Mouse (Mus musculus) erythroblast, embryonic 14.5 days (primary cell): Measurements from ENCODE around the gene Abhd6. TPM values are rescaled to one million over a fixed set of nuclear protein-coding genes. Genes with fewer than 3 reads are reported as not detected.

ENCODE experiments used
- H3K27me3 ChIP-seq: 2 replicates; pipeline ENCODE4 v1.6.1; 2012; ENCODE audit warnings: inconsistent platforms; ENCODE audit not compliant: control insufficient read depth
- H3K36me3 ChIP-seq: 2 replicates; pipeline ENCODE4 v1.6.1; 2012; ENCODE audit warnings: mild to moderate bottlenecking, inconsistent platforms; ENCODE audit not compliant: control insufficient read depth
- H3K4me1 ChIP-seq: 2 replicates; pipeline ENCODE4 v1.6.1; 2012; ENCODE audit warnings: inconsistent platforms; ENCODE audit not compliant: control insufficient read depth
- H3K4me3 ChIP-seq: replicated peaks from 2 replicates; pipeline ENCODE3; 2012; ENCODE audit warnings: moderate library complexity, mild to moderate bottlenecking, inconsistent platforms
- H3K9me3 ChIP-seq: 2 replicates; pipeline ENCODE4 v1.6.1; 2012; ENCODE audit warnings: low read length, inconsistent platforms, mixed read lengths; ENCODE audit not compliant: control insufficient read depth
- GATA1 ChIP-seq: IDR thresholded peaks from 2 replicates; pipeline ENCODE4 v1.6.1; 2012; ENCODE audit warnings: low read length, inconsistent platforms, mixed read lengths
- TAL1 ChIP-seq: IDR thresholded peaks from 3 replicates; pipeline ENCODE4 v1.6.1; 2012; ENCODE audit warnings: low read length, inconsistent platforms, mixed read lengths
- polyA plus RNA-seq: library from polyadenylated mRNA; stranded (reverse); fragments of >175 nt; gene quantifications from 2 replicates; pipeline ENCODE4 v1.2.3, GENCODE M21; 2012

Gene Abhd6
- polyA plus RNA-seq, 1 experiment, result not detected

DNA sequence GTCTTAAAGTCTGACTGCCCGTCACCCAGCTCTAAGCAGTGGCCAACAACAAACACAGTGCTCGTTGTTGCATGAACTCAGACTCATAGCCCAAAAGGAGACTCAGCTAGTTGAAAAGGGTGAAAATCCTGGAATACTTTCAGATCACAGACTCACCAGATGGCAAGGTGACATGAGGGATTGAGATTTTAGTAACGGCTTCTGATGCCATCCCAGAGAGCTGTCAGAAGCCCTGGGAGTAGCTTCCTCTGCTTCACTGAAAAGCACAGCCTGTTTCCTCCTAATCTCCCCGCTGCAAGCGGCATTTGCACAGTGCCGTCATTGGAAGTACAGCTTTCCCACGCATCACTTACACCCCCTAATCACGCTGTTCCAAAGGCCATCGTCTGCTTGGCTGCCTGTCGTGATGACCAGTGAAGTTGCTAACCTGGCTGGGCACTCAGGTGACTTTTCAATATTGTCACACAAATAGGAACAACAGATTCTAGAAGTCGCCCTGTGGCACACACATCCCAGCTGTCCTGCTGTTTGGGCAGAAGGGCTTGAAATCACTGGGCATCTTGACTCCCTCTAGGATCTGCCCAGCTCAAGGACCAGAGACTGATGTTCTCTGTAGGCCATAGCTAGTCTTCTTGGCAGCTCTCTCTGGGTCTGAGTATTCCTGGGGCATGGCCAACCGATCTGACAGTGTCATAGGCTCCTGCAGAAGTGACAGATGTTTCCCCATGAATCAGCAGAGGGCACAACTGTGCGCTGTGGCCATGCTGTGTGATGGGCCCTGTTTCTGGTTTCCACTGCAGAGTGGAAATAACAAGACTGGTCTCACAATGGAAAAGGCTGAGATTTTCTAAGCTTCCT, 29.6 kb downstream of the Abhd6 start:
- TF ChIP-seq TAL1 (no peak), GATA1 (no peak)
- H3K4me3 ChIP-seq, result no peak overlapping the region
- no peaks in the 10 kb centered on the region for H3K9me3 ChIP-seq
- H3K27me3 ChIP-seq, result no peaks in the 10 kb centered on the region
- H3K4me1 ChIP-seq, result no peaks in the 10 kb centered on the region
- H3K36me3 ChIP-seq, result no peaks in the 10 kb centered on the region

DNA sequence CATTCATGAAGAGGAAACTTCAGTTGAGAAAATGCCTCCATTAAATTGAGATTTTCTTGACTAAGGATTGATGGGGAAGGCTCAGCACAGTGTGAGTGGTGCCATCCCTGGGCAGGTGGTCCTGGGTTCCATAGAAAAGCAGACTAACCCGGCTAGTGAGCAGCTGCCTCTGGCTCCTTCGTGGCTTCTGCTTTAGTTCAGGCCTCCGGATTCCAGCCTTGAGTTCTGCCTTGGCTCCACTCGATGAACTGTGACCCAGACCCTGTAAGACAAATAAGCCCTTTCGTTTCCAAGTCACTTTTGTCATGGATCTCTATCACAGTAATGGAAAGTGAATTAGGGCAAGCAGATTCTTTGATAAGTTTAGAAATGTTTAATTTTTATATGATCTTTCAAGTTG, 31.9 kb downstream of the Abhd6 start:
- no peaks in the 10 kb centered on the region for H3K4me1 ChIP-seq
- H3K27me3 ChIP-seq, result no peaks in the 10 kb centered on the region
- H3K36me3 ChIP-seq, result no peaks in the 10 kb centered on the region; the same call in 1 of the 2 replicates
- no peak overlapping the region for H3K4me3 ChIP-seq
- H3K9me3 ChIP-seq, result no peaks in the 10 kb centered on the region
- TF ChIP-seq TAL1 (no peak), GATA1 (no peak)

DNA sequence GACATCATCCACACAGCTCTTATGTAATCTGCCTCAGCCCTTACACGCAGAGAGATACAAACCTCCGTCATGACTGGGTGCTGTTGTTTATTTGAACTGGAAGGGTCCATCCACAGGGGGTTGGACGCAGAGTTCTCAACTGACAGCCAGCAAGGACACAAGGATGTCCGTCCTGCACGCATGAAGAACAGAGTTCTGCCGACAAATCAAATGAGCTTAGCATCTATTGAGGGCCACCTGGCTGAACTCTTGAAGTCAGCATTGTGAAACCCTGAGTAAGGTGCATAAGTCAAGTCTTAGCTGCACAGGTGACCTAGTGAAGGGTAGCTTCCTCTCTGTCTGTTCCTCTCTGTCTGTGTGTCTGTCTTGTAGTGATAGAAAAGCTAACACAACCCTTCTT, 33.2 kb downstream of the Abhd6 start:
- Histone ChIP-seq H3K36me3 (no peaks in the 10 kb centered on the region; the same call in 1 of the 2 replicates), H3K27me3 (no peaks in the 10 kb centered on the region), H3K4me1 (no peaks in the 10 kb centered on the region), H3K9me3 (no peaks in the 10 kb centered on the region), H3K4me3 (no peak overlapping the region)
- TF ChIP-seq TAL1 (no peak), GATA1 (no peak)

DNA sequence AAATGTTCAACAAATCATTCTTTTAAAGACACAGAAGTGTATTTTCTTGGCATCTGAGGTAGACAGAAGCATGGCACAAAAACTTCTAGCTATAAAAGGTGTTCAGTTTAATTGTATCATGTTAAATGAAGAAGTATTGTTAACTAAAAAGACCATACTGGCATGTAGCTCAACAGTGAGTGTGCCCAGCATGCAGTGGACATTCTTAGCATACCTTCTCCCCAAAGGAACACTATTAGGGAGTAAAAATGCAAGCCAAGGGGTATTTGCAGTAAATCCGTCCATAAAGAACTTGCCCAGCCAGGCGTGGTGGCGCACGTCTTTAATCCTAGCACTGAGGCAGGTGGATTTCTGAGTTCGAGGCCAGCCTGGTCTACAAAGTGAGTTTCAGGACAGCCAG, 33.7 kb downstream of the Abhd6 start:
- no peaks in the 10 kb centered on the region for H3K4me1 ChIP-seq
- no peaks in the 10 kb centered on the region; the same call in 1 of the 2 replicates for H3K36me3 ChIP-seq
- no peak for TF ChIP-seq TAL1
- no peak for TF ChIP-seq GATA1
- H3K4me3 ChIP-seq, result no peak overlapping the region
- no peaks in the 10 kb centered on the region for H3K27me3 ChIP-seq
- H3K9me3 ChIP-seq, result no peaks in the 10 kb centered on the region

DNA sequence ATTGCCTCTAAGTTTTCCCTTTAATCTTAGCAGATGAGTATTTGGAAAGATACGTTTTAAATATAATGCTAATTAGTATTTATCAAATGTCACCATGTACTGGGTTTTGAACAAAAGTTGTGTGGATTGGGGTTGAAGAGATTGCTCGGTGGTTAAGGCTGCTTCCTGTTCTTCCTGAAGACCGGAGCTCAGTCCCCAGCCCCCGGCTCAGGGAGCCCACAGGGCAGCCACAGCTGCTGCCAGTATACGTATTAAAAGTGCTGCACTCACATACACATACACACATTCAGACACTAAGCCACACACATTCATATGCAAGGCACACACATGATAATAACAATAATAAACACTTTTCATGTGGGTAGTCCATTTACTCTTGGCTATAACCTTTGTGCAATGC, 35.4 kb downstream of the Abhd6 start:
- Histone ChIP-seq H3K9me3 (no peaks in the 10 kb centered on the region), H3K27me3 (no peaks in the 10 kb centered on the region), H3K36me3 (no peaks in the 10 kb centered on the region; the same call in 1 of the 2 replicates), H3K4me1 (no peaks in the 10 kb centered on the region), H3K4me3 (no peak overlapping the region)
- TF ChIP-seq TAL1 (no peak), GATA1 (no peak)

DNA sequence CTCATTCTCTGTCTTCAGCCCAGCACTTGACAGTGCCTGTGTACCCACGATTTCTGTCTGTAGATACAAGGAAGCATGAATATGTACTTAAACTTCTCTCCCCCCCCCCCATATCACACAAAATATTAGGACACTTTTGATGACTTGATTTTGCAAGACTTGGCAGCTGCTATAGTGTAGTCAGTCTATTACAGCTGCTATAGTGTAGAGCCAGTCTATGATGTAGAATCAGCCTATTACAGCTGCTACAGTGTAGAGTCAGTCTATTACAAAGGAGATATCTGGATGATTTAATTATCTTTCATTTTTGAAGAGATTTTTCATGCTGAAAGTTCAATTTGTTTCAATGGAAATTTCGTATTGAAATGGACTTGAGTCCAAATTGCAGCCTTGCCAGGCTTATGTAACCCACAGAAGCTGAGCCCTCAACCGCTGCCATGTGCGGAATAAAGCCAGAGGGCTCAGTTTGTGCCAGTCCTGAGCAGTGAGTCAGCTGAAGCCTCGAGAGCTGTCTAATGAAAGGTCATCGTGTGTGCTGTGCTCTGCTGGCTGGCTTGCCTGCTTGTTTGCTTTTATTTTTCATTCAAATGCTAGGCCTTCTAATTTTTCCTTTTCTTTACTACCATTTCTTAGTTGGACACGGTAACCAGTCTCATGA, 36.2 kb downstream of the Abhd6 start:
- H3K9me3 ChIP-seq, result no peaks in the 10 kb centered on the region
- TF ChIP-seq TAL1 (no peak), GATA1 (no peak)
- H3K27me3 ChIP-seq, result no peaks in the 10 kb centered on the region
- no peaks in the 10 kb centered on the region for H3K4me1 ChIP-seq
- no peaks in the 10 kb centered on the region; the same call in 1 of the 2 replicates for H3K36me3 ChIP-seq
- no peak overlapping the region for H3K4me3 ChIP-seq

DNA sequence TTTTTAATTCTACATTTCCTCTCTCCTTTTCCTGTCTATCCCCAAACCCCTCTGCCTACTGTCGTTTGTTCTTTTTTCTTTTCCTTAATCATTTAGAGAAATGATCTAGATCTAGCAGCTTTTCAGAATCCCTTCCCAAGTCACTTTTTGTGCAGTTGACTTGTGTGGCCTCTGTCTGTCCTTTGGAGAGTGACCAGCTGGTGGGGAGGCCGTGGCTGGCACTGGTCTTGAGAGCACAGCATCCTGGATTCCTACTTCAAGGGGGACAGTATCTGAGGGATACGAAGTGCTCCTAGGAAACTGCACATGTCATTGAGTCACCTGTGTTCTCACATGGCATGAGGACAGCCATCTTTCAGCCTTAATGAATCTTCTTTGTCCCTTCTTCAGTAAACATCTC, 37.5 kb downstream of the Abhd6 start:
- TF ChIP-seq GATA1 (no peak), TAL1 (no peak)
- H3K27me3 ChIP-seq, result no peaks in the 10 kb centered on the region
- H3K9me3 ChIP-seq, result no peaks in the 10 kb centered on the region
- no peak overlapping the region for H3K4me3 ChIP-seq
- H3K4me1 ChIP-seq, result no peaks in the 10 kb centered on the region
- H3K36me3 ChIP-seq, result no peaks in the 10 kb centered on the region; the same call in 1 of the 2 replicates

DNA sequence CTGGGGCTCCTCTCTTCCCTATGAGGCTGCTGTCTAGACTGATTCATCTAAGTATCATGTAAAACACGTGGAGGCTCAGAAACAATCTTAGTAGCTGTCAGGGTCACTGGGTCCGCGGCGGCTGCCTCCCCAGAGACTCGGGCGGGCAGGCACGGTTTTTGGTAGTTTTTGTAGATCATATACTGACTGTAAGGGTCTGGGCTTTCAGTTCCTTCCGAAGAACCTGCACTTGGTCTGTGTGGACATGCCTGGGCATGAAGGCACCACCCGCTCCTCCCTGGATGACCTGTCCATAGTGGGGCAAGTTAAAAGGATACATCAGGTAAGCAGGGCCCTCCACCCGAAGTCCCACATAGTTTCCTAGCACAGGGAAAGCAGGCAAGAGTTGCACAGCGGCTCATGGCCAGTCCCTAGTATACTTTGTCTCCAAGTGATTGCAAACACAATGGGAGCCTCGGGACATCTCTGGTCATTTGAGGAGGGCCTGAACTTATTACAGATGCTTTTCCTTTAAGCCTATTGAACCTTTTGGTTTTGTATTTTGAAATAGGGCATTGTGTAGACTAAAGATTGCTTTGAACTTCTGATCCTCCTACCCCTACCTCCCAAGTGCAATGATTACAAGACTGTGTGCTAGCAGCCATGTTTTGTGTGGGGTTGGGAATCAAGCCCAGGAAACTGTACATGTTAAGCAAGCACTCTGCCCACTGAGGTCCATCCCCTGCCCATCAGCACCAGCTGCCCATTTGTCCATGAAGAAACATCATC, 38.4 kb downstream of the Abhd6 start:
- Histone ChIP-seq H3K36me3 (no peaks in the 10 kb centered on the region; the same call in 1 of the 2 replicates), H3K9me3 (no peaks in the 10 kb centered on the region), H3K27me3 (no peaks in the 10 kb centered on the region), H3K4me1 (no peaks in the 10 kb centered on the region), H3K4me3 (no peak overlapping the region)
- TF ChIP-seq GATA1, result no peak
- TF ChIP-seq TAL1, result no peak

DNA sequence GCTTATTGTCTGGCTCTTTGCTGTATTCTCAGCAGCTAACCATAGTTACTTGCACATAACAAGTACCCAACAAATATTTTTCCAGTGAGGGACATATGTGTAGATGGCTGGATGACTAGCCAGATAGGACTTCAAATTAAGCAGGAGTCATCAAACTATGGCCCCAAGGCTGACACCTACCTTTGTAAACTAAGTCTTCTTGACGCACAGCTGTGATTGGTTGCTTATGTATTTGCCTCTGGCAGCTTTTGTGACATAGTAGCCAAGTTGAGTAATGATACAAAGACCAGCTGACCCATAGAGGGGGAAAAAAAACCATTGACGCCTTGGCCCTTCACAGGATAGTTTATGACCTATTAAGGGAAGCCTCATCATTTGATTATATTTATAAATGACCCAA, 39.4 kb downstream of the Abhd6 start:
- Histone ChIP-seq H3K4me1 (no peaks in the 10 kb centered on the region), H3K36me3 (no peaks in the 10 kb centered on the region; the same call in 1 of the 2 replicates), H3K9me3 (no peaks in the 10 kb centered on the region), H3K4me3 (no peak overlapping the region), H3K27me3 (no peaks in the 10 kb centered on the region)
- TF ChIP-seq TAL1 (no peak), GATA1 (no peak)
